Mouse (Mus musculus) adrenal gland, adult 2 months (tissue): ENCODE data around the gene Tfb2m. TPM values are rescaled to one million over a fixed set of nuclear protein-coding genes. Genes with fewer than 3 reads are reported as not detected.

Experiments
- DNase-seq: peaks from one replicate; pipeline ENCODE4 v3.0.0; 2021
- long read RNA-seq: library from polyadenylated mRNA; stranded (forward); transcript quantifications from one replicate; pipeline ENCODE4 v2.0.0, GENCODE M21; 2021
- polyA plus RNA-seq: library from polyadenylated mRNA; depleted of rRNA; stranded (reverse); fragments of >200 nt; gene quantifications from 2 replicates; pipeline ENCODE4 v1.2.3, GENCODE M21; 2012; rRNA removed
- total RNA-seq, 2 experiments: library from RNA; stranded (reverse); gene quantifications; 2 replicates each; pipeline ENCODE4 v1.2.3; 2021

Tfb2m gene
- total RNA-seq, result 10 to 100 TPM; 58.7 to 59.7 TPM
- 6.0 and 6.4 TPM in 2 replicates for polyA plus RNA-seq
- long read RNA-seq, transcript Tfb2m-201 (8 exons, 2,449 nt), result major isoform, 28 of 33 reads
- long read RNA-seq, partial matches to known transcripts, result 1 of 33 reads
- long read RNA-seq, other reads (novel, unspliced or antisense), result 4 of 33 reads

DNA sequence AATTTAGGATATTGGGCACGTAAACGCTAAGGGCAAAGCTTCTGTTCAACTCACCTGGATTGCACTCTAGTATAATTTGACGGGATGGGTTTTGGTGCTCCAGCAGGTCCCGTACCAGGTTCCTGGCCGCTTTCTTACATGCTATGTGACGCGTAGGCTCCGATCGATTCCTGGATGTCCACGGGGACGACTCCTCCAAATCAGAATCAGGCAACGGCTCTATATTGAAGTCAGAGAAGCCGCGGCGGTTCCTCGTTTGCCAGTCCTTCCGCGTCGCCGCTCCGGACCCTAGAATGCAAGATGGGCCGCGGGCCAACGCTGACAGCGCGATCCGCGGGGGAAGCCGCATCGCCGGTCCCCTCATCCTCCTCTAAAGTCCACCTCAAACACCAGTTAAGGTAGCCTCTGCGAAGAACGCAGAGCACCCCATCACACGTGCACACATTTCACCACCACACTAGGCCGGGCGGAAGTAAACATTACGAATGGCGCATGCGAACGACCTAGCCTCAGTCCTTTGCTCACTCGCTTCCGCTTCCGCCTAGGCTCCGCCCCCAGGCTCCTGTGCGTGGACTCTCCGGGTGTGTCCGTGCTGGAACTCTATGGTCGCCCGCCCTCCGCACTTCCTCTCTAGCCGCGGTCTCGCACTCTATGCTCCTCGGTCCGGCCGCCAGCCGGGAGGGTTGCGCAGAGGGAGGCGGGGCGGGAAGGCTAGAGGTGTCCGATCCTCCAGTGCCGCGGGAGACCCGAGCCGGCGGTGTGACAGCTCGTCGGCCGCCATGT is at the start of gene Tfb2m, which contains the start of gene Cnst:
Tfb2m (minus strand) TSS at position 500 of the 783 bp plus-strand sequence.
Cnst (plus strand) TSS at position 603 of the 783 bp plus-strand sequence.
- DNase-seq, result peak; percentile 99

DNA sequence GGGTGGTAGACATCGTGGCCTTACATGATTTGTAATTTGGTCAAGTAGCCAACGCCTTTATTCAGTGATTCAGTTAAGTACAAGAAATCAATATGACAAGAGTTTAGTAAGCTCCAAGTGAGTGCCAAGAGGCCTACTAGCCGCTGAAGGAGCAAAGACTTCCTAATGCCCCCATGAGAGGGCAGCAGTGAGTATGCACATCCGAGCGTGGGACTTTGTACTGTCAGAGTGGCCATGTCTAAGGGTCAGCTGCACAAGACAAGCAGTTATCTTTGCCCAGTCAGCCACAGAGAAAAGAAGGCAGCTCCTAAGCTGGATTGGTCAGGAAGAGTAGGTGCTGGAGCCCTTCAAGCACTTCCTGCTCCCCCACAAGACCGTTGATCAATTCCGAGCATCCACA is 46.9 kb upstream of the Tfb2m start:
- no peak for DNase-seq

DNA sequence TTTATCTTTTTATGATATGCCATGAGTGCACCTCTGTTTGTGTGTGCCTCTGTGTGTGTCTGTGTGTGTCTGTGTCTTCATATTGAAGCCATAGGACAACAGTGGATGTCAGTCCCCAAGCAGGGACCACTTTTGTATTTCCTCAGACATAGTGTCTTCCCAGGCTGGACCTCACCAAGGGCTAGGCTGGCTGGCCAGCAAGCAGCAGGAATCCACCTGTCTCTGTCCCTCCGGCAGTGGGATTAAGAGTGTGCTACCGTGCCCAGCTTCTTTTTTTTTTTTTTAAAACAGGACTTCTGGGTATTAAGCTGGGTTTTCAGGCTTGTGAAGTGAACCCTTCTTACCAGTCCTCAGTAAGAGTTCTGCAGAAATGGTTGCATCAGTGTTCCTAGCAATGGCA is 46.1 kb upstream of the Tfb2m start:
- no peak for DNase-seq

DNA sequence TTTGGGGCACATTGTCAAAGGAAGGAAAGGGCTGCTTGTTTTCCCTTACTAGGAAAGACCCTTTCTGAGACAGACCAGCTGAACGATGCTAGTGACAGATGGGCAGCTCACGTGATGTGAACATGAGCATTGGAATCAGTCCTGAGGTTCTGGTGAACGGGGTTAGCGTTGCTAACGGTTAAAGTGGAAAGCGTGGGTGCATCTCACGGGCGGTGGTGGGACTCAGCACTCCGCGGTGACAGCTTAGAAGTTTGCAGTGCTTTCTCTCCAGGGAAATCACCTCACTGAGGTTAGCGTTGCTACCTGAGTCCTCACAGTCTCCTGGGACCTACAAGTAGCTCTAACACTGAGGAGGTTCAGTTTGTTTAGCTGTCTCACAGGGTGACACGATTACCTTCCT is 45.6 kb upstream of the Tfb2m start:
- DNase-seq, result no peak

DNA sequence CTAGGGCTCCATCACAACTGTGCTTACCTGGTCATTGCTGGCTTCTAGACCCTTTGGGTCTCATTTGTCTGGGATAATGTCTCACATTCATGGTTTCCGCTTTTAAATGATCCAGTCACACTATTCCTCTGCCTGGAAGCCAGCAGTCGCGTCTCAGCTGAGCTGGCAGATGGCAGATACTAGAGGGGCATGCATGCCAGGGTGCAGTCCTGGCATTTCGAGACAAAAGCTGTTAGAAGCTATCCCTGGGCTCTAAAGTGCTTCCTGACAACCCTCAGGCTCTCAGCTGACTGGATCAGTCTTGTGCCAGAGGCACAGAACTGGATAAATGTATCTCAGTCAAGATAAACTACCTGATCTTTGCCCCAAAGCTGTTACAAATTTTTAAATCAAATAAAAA is 42.2 kb upstream of the Tfb2m start:
- DNase-seq, result no peak

DNA sequence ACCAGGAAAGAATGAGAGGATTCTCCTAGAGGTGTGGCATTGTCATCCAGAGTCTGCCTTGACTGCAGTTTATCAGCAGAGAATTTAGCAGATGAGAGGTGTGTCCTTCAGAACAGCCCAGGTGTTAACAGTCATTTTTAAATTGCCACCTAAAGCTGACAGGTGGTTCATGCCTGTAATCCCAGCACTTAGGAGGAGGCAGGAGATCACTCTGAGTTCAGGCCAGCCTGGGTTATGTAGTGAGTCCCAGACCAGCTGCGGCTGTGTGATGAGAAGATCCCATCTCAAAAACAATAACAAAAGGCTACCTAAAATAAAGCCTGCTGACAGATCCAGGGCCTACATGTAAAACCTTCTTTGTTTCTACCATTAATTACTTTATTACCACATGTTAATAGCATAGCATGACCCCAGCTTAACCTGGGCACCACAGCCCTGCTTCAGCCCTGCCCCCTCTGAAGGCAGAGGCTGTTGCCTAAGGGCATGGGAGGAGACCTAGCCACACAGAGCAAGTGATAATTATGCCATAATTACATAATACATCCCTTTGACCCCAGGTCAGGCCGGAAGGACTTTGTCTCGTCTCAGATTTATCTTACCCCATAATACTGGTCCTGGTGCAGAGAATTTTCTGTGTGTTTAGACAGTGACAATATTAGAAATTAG is 40.5 kb upstream of the Tfb2m start:
- no peak for DNase-seq

DNA sequence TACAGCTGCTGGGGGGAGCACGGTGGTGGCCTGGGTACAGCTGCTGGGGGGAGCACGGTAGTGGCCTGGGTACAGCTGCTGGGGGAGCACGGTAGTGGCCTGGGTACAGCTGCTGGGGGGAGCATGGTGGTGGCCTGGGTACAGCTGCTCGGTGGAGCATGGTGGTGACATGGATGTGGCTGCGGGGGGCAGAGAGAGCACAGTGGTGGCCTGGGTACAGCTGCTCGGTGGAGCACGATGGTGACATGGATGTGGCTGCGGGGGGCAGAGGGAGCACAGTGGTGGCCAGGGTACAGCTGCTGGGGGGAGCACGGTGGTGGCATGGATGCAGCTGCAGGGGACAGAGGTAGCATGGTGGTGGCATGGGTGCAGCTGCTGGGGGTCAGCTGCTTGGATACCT is 39.6 kb upstream of the Tfb2m start:
- DNase-seq, result no peak

DNA sequence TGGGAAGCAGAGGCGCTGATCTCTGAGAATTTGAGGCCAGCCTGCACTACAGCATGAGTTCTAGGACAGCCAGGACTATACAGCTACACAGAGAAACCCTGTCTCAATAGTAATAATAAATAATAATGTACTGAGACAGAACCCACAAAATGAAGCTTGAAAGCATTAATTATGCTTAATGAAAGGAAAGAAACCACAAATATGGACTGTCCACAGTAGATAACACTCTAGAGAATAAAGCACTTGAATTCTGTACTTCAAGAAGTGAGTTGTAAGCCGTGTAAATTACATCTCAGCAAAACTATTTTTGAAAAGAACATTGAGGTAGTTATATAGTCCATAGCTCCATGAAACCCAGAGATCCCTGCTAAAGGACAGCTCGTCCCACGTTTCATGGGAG is 38.2 kb upstream of the Tfb2m start:
- no peak for DNase-seq

DNA sequence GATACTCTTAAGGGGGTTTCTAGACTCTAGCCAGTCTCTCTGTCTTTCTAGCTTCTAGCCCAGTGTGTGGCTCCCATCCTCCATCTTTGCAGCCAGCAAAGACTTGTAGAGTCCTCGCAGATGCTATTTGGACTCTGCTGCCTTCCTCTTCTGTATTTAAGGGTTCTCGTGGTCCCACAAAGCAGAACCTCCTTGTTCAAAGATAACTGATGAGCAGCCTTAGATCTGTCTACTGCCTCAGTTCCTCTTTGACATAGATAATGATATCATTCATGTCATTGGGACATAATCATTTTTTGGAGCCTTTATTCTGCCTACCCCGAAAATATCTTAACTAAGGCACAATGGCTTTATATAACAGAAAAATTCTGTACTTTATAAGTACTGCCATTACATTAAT is 37.0 kb upstream of the Tfb2m start:
- no peak for DNase-seq

DNA sequence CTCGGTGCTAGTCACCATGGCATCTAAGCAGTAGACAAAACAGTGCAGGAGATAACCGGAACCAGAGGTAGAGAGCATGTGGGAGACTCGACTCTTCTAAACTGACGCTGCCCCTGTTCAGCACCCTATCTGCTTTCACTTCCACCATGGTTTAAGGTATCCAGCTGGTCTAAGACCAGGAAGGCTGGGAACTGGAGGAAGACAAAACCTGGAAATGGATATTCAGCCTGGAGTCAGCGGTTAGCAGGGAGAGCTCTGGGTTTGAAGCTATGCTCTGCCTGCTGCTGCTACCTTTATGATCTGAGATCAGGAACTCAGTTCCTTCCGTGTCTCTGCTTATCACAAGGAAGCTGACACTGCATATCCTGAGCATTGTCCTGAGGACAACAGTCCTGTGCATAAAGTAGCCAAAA is 36.0 kb upstream of the Tfb2m start:
- DNase-seq, result no peak

DNA sequence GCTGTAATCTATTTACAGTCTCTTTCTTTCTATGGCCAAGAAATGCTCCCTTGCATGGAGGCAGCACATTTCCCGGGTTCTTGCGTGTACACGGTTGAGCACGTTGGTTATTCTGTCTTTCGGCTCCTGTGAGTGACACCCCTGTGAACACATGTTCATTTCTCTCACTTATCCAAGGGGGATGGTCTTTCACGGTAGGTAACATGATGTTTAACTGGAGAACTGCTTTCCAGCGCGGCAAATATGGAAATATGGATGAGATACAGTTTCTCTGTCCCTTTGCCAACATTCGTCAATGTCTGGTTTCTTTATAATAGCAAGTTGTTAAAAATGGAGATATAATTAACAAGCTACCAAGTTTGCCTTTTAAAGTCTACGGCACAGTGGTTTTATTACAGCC is 35.4 kb upstream of the Tfb2m start:
- no peak for DNase-seq

DNA sequence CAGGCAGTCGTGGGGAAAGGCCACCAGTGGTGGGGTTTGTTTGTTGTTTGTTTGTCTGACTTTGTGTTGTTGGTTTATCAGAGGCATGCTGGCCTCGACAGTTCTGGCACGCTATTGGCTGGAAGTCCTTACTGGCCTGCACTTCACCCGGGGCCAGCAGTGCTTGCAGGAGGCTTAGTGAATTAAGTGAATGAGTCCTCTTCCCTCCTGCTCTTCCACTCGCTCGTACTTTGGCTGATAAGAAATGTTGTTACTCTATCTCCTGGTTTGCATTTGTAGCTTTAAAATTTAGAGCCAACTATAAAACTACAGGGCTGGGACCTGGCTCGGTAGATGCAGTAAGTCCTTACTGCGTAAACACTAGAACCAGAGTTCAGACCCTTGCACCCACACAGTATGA is 34.1 kb upstream of the Tfb2m start:
- no peak for DNase-seq

DNA sequence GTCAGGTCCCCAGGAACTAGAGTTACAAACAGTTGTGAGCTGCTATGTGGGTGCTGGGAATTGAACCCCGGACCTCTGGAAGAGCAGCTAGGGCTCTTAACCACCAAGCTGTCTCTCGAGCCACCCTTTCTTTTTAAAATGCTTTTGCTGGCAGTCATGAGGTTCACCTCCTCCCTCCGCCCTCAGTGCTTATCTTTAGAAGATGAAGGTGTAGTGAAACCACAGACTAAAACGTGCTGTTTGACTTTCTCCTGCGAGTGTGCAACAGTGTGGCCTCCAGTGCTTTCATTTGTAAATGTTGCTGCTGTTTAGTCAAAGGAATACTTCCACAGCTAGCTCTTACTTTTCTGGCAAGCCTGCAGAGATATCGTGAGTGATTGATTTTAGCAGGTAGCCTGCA is 32.6 kb upstream of the Tfb2m start:
- no peak for DNase-seq

DNA sequence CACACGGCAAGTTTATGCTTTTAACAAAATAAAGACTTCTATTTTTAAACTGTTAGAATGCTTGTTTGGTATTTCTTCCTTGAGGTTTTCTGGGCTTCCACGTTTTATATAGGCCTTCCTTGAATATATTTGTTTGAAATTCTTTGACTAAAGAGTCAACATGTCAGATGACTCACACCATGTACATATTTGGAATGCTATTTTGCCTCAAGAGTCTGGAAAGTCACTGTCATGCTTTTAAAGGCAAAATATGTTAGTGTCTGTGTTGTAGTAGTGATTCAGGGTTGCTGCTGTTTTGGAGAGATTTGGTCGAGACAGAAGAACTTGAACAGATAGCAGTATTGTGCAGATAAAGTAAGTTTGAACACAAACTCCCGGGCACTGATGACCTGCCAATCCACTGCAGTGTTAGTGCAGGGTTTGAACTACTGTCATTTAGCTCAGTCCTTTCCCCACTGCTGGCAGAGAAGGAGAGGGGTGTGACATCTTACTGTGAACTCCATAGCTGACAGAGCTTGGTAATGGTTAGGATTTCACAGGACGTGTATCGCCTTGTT is 27.7 kb upstream of the Tfb2m start:
- DNase-seq, result no peak

DNA sequence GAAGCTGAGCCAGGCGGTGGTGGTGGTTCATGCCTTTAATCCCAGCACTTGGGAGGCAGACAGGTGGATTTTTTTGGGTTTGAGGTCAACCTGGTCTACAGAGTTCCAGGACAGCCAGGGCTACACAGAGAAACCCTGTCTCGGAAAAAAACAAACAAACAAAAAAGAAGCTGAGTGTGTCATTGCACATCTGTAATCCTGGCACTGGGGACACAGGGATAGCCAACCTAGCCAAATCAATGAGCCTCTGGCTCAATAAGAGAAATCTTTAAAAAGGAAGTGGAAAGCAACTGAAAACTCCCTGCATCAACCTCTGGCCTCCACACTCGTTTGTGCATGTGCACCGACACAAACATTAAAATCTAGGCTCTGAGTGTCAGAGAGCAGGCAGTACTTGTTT is 25.6 kb upstream of the Tfb2m start:
- no peak for DNase-seq

DNA sequence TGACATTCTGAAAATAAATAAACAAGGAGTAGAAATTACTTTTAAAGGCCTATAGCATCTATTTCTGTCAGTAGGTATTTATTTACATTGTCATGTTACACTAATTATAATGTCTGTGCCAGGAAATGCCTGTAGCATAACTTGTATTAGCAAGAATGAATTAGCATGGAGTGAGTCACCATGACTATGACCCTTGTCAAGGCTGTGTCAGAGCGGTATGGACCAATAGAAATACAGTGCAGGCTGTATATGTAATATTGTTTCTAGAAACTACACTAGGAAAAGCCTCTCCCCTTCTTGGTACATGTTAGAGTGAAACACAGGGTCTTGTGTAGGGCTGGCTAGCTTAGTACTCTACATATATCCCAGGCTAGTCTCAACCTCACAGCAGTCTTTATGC is 24.4 kb upstream of the Tfb2m start:
- DNase-seq, result peak; percentile 44

DNA sequence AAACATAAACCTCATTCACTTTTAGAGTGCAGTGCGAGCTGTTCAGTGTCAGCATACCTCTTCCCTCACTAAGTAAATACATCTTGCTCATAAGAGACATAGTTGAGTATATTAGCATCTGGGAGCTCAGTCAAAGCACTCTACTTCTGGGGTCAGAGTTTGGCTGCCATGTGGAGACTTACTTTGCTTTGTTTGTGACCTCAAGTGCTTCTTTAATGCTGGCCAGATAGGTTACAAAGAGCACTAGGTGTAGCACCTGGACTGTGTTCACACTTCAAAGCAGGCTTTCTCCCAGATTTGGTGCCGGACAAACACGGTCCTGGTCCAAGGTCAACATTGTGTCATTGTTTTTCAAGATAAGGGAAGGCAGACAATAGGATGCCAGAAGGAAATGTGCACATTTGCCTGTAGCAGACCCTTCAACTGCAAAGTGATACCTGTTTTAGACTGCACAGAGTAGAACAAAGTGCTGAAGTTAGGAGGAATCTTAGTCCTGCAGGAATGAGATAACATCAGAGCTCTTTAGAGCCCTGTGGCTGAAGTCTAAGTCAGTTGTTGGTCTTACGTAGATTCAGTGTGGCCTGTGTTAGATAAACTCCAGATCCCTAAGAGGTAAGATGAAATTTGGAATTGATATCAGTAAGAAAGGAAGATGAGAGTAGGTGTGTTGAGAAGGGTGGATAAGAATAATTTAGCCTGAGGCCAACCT is 22.8 kb upstream of the Tfb2m start:
- no peak for DNase-seq

DNA sequence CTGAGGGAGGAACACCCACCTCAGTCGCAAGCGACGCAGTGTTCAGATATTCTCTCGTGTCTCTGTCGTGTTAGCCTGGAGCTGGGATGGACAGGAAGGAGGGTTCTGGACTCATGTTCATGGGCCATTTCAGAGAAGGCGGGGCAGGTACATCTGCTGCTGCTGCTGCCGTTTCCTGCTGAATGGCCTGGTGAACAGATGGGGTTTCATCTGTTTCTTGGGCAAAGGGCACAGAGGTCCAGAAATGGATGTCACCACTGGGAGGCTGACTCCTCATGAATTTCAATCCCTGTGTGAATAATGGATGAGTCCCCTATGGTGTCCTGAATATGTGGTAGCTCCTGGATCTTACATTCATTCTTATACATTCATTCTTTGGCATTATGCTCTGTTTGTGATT is 21.5 kb upstream of the Tfb2m start:
- no peak for DNase-seq

DNA sequence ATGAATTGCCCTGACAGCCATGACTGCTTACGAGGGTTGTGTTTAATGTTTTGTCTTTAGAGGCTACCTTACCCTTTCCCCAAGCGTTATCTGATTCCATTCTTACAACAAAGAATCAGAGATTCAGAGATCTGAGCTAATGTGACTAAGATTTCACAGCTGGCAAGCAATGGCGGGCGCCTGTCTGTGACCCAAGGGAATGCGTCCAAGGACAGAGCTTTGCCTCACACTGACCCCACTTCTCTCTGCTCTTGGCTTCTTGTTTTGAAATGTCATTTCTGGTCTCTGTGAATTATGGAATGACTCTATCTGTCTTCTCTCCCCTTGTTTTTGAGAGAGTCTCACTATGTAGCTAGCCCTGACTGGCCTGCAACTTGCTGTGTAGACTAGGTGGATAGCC is 17.9 kb upstream of the Tfb2m start:
- DNase-seq, result peak; percentile 86

DNA sequence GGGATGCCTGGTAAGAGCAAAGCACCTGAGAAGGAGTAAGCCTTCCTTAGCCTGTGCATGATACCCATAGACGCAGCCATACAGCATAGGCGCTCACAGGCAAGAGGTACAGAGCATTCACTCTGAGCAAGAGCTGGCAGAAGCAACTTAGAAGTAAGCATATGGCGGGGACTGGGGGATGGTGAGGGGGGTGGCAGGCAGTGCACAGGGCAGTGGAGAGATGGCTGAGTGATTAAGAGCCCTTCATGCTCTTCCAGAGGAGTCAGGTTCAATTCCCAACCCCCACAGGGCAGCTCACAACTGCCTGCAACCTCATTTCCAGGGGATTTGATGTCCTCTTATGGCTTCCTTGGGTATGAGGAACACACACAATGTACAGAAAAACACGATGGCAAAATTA is 17.1 kb upstream of the Tfb2m start:
- DNase-seq, result no peak

DNA sequence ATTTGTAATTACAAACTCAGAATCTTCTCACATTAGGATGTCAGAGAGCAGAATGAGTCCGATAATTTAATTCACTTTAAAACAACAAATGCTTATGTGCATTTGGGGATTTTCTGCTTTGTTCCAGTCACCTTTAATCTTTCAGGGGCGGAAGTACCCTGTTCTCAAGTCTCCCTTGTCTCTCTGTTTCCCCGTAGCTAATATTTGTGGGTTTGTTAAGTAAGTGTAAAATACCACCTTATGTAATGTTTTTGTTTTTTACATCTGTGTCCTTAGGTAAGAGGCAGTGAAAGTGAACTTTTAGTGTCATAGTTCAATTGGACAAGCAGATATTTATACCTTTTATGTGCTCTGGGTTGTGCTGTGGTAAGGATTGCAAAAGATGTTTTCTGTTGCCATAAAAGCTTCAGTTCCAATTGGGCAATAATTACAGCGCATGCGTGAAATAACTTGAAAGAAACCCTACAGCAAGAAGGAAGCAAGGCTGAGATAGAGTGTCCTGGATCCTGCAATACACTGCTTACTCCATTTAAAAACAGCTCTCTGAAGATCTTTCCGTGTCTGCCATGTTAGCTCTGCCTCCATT is 14.9 kb upstream of the Tfb2m start:
- DNase-seq, result peak; percentile 33
